Mouse (Mus musculus) adrenal gland, postnatal 25 days (tissue): Measurements from ENCODE around the gene Vps13d. TPM values are rescaled to one million over a fixed set of nuclear protein-coding genes. Genes with fewer than 3 reads are reported as not detected.

Experiments used
- DNase-seq: peaks from one replicate; pipeline ENCODE4 v3.0.0; 2021; ENCODE audit warnings: mixed read lengths
- total RNA-seq: library from RNA; stranded (reverse); gene quantifications from 2 replicates; pipeline ENCODE4 v1.2.3, GENCODE M21; 2021

Gene Vps13d
- total RNA-seq, 1 experiment from 2014 or later: 73.1 TPM

DNA sequence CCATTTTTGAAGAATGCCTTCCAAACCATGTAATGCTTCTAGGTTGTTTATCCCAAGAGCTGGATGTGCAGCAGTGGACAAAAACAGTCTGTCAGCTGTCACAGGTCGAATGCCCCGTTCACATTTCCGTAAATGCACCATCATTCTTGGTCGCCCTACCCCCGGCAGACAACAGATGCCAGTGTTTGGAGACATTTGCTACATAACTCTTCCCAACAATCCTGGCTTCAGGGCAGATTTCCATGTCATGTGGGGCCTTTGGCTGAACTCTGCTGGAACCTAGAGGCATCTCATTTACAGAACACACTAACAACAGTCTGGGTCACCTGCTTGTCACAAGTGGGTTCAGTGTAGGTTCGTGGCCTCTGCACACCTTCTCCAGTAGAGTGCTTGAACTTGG lies 190.6 kb downstream of the Vps13d start:
- DNase-seq: no peak

DNA sequence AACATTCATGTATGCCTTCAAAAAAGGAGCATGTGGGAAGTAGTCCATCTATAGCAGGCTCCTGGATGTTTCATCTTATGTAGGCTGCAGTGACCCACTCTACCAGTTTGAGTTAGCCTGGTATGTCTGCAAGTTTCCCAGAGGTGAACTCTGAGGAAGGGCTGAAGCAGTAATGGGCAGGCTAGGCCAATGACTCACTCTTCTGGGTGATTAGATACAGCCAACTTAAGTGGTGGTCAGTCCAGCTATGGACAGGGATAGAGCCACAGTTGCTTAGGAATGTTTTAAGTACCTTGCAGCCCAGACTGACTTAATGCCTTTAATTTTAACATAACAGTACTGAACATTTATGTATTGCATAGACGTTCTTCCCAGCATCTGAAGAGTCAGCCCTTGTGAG lies 192.1 kb downstream of the Vps13d start:
- DNase-seq: no peak

DNA sequence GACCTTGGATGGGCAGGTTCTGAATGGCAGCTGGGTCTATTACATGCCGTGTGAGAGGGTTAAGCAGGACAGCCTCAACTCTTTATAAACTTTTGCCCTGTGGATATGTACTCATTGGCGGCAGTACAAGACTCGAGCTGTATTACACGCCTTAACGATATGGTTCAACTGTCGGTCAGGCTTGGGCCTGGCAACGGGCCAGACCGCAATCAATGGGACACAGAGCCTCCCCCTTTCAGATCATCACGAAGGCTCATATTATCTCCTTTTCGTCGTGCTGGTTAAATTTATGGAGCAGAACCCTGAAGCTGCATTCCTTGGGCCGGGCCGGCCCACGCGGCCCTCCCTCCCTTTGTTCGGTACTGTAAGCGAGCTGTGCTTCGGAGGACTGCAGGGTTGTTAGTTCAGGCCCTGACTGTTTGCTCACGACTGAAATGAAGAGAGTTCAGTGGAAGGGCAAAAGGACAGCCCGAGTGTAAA lies 194.9 kb downstream of the Vps13d start:
- DNase-seq: peak; percentile 63

GRCm38 (mm10) chr4:144999572-144999880 lies 195.3 kb downstream of the Vps13d start:
- DNase-seq: no peak

GRCm38 (mm10) chr4:144998808-144999571 lies 195.8 kb downstream of the Vps13d start:
- no peak for DNase-seq

GRCm38 (mm10) chr4:144997887-144998658 lies 196.7 kb downstream of the Vps13d start:
- DNase-seq: peak; percentile 37

- no peak for DNase-seq
Observed at GRCm38 (mm10) chr4:144996996-144997820, 197.6 kb downstream of the Vps13d start.

DNA sequence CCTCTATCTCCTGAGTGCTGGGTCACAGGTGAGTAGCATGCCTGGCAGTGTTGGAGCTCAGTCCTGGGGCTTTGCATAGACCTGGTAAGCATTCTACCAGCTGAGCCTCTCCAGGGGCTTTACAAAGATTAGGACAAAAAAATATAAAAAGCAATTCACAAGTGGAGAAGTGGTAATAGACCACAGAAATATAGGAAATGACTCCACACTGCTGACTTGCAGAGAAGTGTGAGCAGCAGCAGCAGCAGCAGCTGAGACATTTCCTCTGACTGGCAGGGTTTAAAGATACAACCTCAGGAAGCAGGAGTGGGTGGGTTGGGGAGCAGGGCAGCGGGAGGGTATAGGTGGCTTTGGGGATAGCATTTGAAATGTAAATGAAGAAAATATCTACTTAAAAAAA lies 199.0 kb downstream of the Vps13d start:
- no peak for DNase-seq

GRCm38 (mm10) chr4:144993047-144993917 lies 201.5 kb downstream of the Vps13d start:
- no peak for DNase-seq

- DNase-seq: no peak
Observed at GRCm38 (mm10) chr4:144992413-144992812, 202.4 kb downstream of the Vps13d start.

DNA sequence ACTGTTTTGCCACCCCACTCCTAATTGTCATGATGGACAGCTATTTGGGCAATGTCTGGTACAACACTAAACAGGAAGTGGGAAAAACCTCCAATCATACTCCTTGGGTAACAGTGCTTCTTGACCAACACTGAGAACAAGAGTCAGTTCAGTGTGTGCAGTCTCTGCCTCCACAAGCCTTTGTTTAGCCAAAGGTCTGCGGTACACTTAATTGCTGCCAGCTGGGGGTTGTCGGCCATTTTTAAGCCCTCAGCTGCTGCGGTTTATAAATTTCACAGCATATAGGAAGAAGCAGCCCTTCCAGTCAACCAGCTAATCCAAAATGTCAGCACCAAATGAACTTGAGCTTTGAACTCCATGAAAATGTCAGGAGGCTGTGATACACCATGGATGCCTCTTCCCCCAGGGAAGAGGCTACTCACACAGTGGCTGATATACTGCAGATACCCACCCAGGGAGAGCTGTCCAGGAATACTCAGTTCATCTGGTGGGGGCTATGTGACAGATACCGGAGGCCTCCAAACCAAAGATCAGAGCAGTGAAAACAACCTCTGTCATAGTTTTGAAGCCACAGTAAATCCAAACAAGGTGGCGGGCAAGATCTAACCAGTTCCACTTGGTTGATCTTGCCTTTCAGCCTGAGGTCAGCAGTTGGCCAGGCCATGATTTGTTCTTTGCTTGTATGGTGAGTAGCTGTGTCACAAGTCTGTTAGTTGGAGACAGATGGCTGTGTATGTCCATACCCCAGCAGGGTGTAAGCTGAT lies 206.2 kb downstream of the Vps13d start:
- DNase-seq: no peak

DNA sequence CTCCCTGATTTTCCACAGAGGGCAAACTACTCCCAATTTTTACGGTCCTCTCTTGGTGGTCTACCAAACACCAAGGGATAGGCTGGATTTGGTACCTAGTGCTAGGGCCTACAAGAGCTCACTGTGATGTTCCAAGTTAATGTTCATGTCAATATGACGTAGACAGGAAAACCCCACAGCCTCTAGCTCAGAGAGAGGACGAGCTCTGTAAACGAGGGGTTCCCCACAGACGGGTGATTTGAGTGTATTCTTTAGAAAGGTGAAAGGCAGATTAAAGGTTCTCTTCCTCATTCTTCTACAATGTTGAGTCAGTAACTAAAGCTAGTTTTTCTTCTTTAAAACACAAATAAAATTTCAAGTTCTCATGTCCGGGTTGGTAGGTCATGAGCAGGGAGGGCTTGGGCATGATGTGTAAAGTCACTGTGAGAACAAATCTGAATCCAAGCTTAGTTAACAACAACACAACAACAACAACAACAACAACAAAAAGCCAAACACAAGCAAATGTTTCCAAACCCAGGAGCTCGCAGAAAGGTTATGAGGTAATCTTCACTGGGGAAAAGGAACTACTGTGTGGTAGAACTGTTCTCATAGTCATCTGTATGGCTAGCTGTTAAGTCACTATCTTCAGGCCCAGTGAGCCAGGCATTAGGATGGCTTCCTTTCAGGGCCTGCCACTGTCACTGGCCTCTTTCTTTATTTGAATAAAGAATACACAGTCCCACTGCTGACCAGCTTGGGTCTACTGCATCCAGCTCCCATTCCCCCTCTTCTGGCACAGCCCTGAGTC lies 208.6 kb downstream of the Vps13d start:
- DNase-seq: no peak

DNA sequence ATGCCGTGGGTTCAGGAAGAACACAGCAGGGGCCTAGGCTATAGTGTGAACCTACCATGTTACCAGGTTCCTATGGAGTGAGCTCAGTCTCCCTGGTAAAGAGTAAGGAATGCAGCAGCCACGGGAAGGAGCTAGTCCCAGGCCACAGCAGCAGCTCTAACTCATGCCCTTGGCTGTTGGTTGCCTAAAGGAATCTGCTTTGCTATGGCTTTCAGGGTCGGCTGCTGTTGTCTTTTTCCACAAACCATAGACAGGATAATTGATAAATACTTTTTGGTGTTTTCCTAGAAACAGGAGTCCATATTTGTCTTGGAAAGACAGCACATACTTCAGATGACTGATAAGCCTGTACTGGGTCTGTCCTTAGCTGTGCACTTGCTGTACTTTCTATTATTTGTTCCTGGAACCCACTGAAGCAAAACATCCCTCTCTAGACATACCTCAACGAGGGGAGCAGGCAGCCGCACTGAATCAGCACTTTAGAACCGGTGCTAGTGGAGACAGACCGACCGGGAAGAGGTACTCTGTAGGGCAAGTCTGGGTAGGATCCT lies 210.9 kb downstream of the Vps13d start:
- no peak for DNase-seq

DNA sequence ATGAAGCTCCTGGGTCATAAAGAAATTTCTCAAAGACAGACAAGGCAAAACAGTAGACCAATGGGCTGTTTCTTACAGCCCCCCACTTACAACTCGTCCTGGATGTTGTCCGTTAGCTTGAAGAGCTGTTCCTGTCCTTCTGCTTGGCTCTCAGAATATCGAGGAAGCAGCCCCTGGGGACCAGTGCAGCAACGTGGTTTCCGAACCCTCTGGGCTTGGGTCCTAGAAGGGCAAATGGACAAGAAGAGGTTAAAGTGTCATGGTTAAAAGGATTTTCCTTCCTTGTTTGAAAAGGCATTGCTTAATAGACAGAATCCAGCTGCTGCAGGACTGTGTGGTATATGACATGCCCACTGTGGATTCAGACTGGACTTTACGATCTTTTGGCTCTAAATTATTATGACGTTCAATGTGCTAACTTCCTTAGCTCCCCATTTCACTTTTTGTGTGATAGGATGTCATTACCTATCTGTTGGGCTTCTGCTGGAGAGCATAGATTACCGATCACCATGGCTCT lies 211.5 kb downstream of the Vps13d start:
- DNase-seq: no peak

DNA sequence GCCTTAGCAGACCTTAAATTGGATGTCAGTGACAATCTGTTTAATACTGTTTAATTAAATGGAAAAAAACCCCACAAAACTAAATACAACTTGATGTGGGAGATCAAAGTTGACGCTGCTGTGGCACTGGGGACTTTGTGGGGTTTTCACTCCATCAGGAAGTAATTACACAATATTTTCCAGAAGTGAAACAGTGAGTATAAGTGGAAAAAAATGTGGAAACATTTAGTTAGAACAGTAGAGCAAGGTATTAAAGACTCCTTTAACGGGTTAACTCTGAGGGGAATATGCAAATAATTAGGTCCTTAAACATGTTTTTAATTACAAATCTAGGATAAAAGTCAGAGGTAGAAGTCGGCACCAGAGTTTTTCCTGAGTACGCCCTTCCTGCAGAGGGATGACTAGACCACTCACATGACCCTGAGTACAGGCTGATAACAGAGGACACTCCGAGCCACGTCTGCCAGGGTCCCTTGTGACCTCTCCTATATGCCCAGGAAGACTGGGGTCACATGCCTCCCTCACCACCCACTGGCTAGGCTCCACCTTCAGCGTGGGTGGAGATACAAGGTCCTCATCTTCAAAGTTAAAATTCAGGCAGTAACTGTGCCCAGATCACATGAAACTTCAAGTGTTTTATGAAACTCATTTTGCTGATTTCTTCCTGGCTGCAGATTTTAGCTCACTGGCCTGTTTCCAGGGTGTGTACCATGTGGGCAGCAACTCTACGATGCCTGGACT lies 213.8 kb downstream of the Vps13d start:
- peak; percentile 51 for DNase-seq

GRCm38 (mm10) chr4:144980110-144980509 lies 214.7 kb downstream of the Vps13d start:
- DNase-seq: no peak

GRCm38 (mm10) chr4:144978039-144978438 lies 216.8 kb downstream of the Vps13d start:
- no peak for DNase-seq

DNA sequence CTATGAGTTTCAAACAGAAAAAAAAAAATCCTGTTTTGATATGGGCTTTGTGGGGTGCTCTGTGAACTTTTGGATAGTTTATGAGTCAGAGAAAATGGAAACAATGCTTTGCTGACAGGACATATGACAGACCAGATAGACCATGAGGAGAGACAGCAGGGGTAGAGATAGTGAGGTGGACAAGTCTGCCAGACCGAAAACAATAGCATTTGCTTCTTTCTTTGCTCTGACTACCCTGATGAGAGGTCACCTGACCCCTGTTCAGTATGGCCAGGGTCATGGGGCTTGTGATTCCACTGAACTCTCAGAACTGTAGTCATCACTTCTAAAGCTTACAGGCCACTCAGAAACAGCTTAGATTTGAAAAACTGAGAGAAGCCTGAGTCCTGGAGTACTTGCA lies 217.7 kb downstream of the Vps13d start:
- DNase-seq: no peak

GRCm38 (mm10) chr4:144975505-144975904 lies 219.3 kb downstream of the Vps13d start:
- no peak for DNase-seq
